Mouse (Mus musculus): ENCODE measurements around the gene Prex1. TPM values are rescaled to one million over a fixed set of nuclear protein-coding genes. Genes with fewer than 3 reads are reported as not detected.
"Not testable (repeated sequence)": the region's sequence is repeated elsewhere in the genome, so short reads cannot be mapped to it uniquely, and the experiment has no call there.

The Prex1 gene
- polyA plus RNA-seq, 1 experiment from 2014 or later, result 10.4 TPM

GRCm38 (mm10) chr2:166743504-166743903 lies 29.9 kb upstream of the Prex1 start:
- no peak overlapping the region for H3K27ac ChIP-seq (ENCODE audit: low read length)
- H3K4me3 ChIP-seq (ENCODE audit: low read depth, low read length), result no peak overlapping the region
- peaks cover 7% of the 10 kb centered on the region for H3K4me1 ChIP-seq (ENCODE audit: control insufficient read depth, insufficient read depth, low read length)
- H3K27me3 ChIP-seq (ENCODE audit: control insufficient read depth, insufficient read depth, low read length), result no peaks in the 10 kb centered on the region
- H3K36me3 ChIP-seq (ENCODE audit: control insufficient read depth, insufficient read depth, low read length), result no peaks in the 10 kb centered on the region
- 67% methylated on average over 4 of the region's 4 CpGs for WGBS
- no peak overlapping the region for H3K4me2 ChIP-seq (replicated peaks; ENCODE audit: low read depth, low read length)
- ATAC-seq (ENCODE audit: insufficient number of reproducible peaks, insufficient read depth, low FRiP score, low read depth), result no peak
- H3K9ac ChIP-seq (replicated peaks; ENCODE audit: low read depth, low read length), result no peak overlapping the region
- no peaks in the 10 kb centered on the region for H3K9me3 ChIP-seq (ENCODE audit: control insufficient read depth, low read depth, low read length)

- WGBS, result 78% methylated on average over 6 of the region's 6 CpGs
- peaks cover 7% of the 10 kb centered on the region for H3K4me1 ChIP-seq (ENCODE audit: control insufficient read depth, insufficient read depth, low read length)
Observed at GRCm38 (mm10) chr2:166741445-166741844, 27.8 kb upstream of the Prex1 start.

GRCm38 (mm10) chr2:166740396-166740795 lies 26.8 kb upstream of the Prex1 start:
- Histone ChIP-seq H3K4me3 (ENCODE audit: low read depth, low read length) (no peak overlapping the region), H3K27me3 (ENCODE audit: control insufficient read depth, insufficient read depth, low read length) (no peaks in the 10 kb centered on the region), H3K36me3 (ENCODE audit: control insufficient read depth, insufficient read depth, low read length) (no peaks in the 10 kb centered on the region), H3K4me2 (replicated peaks; ENCODE audit: low read depth, low read length) (no peak overlapping the region), H3K4me1 (ENCODE audit: control insufficient read depth, insufficient read depth, low read length) (peaks cover 3% of the 10 kb centered on the region; the same call in 1 of the 2 replicates), H3K27ac (ENCODE audit: low read length) (no peak overlapping the region), H3K9me3 (ENCODE audit: control insufficient read depth, low read depth, low read length) (no peaks in the 10 kb centered on the region), H3K9ac (replicated peaks; ENCODE audit: low read depth, low read length) (no peak overlapping the region)
- ATAC-seq (ENCODE audit: insufficient number of reproducible peaks, insufficient read depth, low FRiP score, low read depth), result no peak
- WGBS, result 64% methylated on average over 6 of the region's 6 CpGs

More at GRCm38 (mm10) chr2:166741445-166741844, 27.8 kb upstream of the Prex1 start:
- H3K36me3 ChIP-seq (ENCODE audit: control insufficient read depth, insufficient read depth, low read length), result no peaks in the 10 kb centered on the region
- H3K9me3 ChIP-seq (ENCODE audit: control insufficient read depth, low read depth, low read length), result no peaks in the 10 kb centered on the region
- no peak for ATAC-seq (ENCODE audit: insufficient number of reproducible peaks, insufficient read depth, low FRiP score, low read depth)
- H3K4me2 ChIP-seq (replicated peaks; ENCODE audit: low read depth, low read length), result no peak overlapping the region
- no peak overlapping the region for H3K9ac ChIP-seq (replicated peaks; ENCODE audit: low read depth, low read length)
- no peak overlapping the region for H3K27ac ChIP-seq (ENCODE audit: low read length)
- no peak overlapping the region for H3K4me3 ChIP-seq (ENCODE audit: low read depth, low read length)
- no peaks in the 10 kb centered on the region for H3K27me3 ChIP-seq (ENCODE audit: control insufficient read depth, insufficient read depth, low read length)

GRCm38 (mm10) chr2:166737307-166737706 lies 23.7 kb upstream of the Prex1 start:
- ATAC-seq (ENCODE audit: insufficient number of reproducible peaks, insufficient read depth, low FRiP score, low read depth), result no peak
- no peaks in the 10 kb centered on the region for H3K9me3 ChIP-seq (ENCODE audit: control insufficient read depth, low read depth, low read length)
- H3K27ac ChIP-seq (ENCODE audit: low read length), result no peak overlapping the region
- WGBS, result 53% methylated on average over 7 of the region's 7 CpGs
- H3K36me3 ChIP-seq (ENCODE audit: control insufficient read depth, insufficient read depth, low read length), result no peaks in the 10 kb centered on the region
- no peak overlapping the region for H3K9ac ChIP-seq (replicated peaks; ENCODE audit: low read depth, low read length)
- H3K4me3 ChIP-seq (ENCODE audit: low read depth, low read length), result no peak overlapping the region
- H3K27me3 ChIP-seq (ENCODE audit: control insufficient read depth, insufficient read depth, low read length), result no peaks in the 10 kb centered on the region
- H3K4me1 ChIP-seq (ENCODE audit: control insufficient read depth, insufficient read depth, low read length), result no peaks in the 10 kb centered on the region
- no peak overlapping the region for H3K4me2 ChIP-seq (replicated peaks; ENCODE audit: low read depth, low read length)

DNA sequence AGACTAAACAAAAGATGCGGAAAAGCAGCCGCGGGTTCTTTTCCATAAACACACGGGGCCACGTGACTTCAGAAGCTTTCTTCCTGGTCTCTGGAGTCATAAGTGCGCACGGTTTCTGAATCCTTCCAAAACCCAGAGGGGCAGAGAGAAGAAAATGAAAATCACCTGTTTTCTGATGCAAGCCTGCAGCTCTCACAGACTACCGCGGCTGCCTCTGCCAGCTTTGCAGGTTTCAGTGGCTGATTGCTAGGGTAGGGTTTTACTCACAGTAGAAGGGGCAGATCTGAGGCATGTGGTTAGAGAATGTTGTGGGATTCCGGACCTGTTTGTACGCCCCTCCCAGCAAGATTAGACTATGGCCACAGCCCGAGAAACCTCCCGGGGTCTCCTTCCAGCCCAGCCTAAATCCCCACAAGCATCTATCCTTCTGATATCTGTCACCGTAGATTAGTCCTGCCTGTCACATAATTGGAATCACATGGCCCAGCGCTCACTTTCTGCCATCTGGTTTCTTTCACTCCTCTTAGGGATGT lies 21.9 kb upstream of the Prex1 start:
- H3K36me3 ChIP-seq (ENCODE audit: control insufficient read depth, insufficient read depth, low read length), result no peaks in the 10 kb centered on the region
- no peak overlapping the region for H3K27ac ChIP-seq (ENCODE audit: low read length)
- H3K9ac ChIP-seq (replicated peaks; ENCODE audit: low read depth, low read length), result no peak overlapping the region
- no peaks in the 10 kb centered on the region for H3K4me1 ChIP-seq (ENCODE audit: control insufficient read depth, insufficient read depth, low read length)
- no peak for ATAC-seq (ENCODE audit: insufficient number of reproducible peaks, insufficient read depth, low FRiP score, low read depth)
- 23% methylated on average over 15 of the region's 15 CpGs for whole genome bisulfite sequencing
- no peaks in the 10 kb centered on the region for H3K27me3 ChIP-seq (ENCODE audit: control insufficient read depth, insufficient read depth, low read length)
- H3K4me3 ChIP-seq (ENCODE audit: low read depth, low read length), result no peak overlapping the region
- no peaks in the 10 kb centered on the region for H3K9me3 ChIP-seq (ENCODE audit: control insufficient read depth, low read depth, low read length)
- no peak overlapping the region for H3K4me2 ChIP-seq (replicated peaks; ENCODE audit: low read depth, low read length)

- H3K4me1 ChIP-seq (ENCODE audit: control insufficient read depth, insufficient read depth, low read length), result peaks cover 14% of the 10 kb centered on the region
- ATAC-seq (ENCODE audit: insufficient number of reproducible peaks, insufficient read depth, low FRiP score, low read depth), result no peak
- H3K9ac ChIP-seq (replicated peaks; ENCODE audit: low read depth, low read length), result no peak overlapping the region
- WGBS, result 85% methylated on average over 2 of the region's 2 CpGs
- no peaks in the 10 kb centered on the region for H3K9me3 ChIP-seq (ENCODE audit: control insufficient read depth, low read depth, low read length)
- no peaks in the 10 kb centered on the region for H3K27me3 ChIP-seq (ENCODE audit: control insufficient read depth, insufficient read depth, low read length)
- no peaks in the 10 kb centered on the region for H3K36me3 ChIP-seq (ENCODE audit: control insufficient read depth, insufficient read depth, low read length)
- no peak overlapping the region for H3K4me2 ChIP-seq (replicated peaks; ENCODE audit: low read depth, low read length)
- H3K4me3 ChIP-seq (ENCODE audit: low read depth, low read length), result no peak overlapping the region
- no peak overlapping the region for H3K27ac ChIP-seq (ENCODE audit: low read length)
Observed at GRCm38 (mm10) chr2:166732860-166733259, 19.2 kb upstream of the Prex1 start.

- Histone ChIP-seq H3K4me3 (ENCODE audit: low read depth, low read length) (no peak overlapping the region), H3K4me1 (ENCODE audit: control insufficient read depth, insufficient read depth, low read length) (peaks cover 14% of the 10 kb centered on the region), H3K27ac (ENCODE audit: low read length) (no peak overlapping the region), H3K27me3 (ENCODE audit: control insufficient read depth, insufficient read depth, low read length) (no peaks in the 10 kb centered on the region), H3K9ac (replicated peaks; ENCODE audit: low read depth, low read length) (no peak overlapping the region), H3K36me3 (ENCODE audit: control insufficient read depth, insufficient read depth, low read length) (no peaks in the 10 kb centered on the region), H3K4me2 (replicated peaks; ENCODE audit: low read depth, low read length) (no peak overlapping the region), H3K9me3 (ENCODE audit: control insufficient read depth, low read depth, low read length) (no peaks in the 10 kb centered on the region)
- WGBS, result 84% methylated on average over 4 of the region's 4 CpGs
- no peak for ATAC-seq (ENCODE audit: insufficient number of reproducible peaks, insufficient read depth, low FRiP score, low read depth)
Observed at GRCm38 (mm10) chr2:166732146-166732545, 18.5 kb upstream of the Prex1 start.

DNA sequence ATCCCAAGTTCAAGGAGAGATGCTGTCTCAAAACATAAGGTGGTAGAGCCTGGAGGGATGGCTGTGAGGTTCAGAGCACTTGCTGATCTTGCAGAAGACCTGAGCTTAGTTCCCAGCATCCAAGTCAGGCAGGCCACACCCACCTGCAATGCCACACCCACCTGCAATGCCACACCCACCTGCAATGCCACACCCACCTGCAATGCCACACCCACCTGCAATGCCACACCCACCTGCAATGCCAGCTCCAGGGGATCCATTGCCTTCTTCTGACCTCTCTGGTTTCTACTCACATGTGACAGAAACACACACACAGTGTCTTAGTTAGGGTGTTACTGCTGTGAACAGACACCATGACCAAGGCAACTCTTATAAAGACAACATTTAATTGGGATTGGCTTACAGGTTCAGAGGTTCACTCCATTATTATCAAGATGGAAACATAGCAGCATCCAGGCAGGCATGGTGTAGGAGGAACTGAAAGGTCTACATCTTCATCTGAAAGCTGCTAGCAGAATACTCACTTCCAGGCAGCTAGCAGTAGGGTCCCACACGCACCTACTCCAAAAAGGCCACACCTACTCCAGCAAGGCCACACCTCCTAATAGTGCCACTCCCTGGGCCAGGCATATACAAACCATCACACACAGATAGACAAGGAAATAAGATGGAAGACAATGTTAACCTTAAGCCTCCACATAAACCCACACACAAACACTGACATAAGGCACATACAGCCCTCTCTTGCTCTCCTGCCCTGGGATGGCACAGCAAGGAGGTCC lies 17.7 kb upstream of the Prex1 start:
- H3K4me1 ChIP-seq (ENCODE audit: control insufficient read depth, insufficient read depth, low read length), result peaks cover 15% of the 10 kb centered on the region
- not testable (repeated sequence) for H3K27ac ChIP-seq (ENCODE audit: low read length); H3K36me3 ChIP-seq (ENCODE audit: control insufficient read depth, insufficient read depth, low read length); H3K4me3 ChIP-seq (ENCODE audit: low read depth, low read length); H3K9ac ChIP-seq (replicated peaks; ENCODE audit: low read depth, low read length); ATAC-seq (ENCODE audit: insufficient number of reproducible peaks, insufficient read depth, low FRiP score, low read depth); H3K4me2 ChIP-seq (replicated peaks; ENCODE audit: low read depth, low read length); H3K27me3 ChIP-seq (ENCODE audit: control insufficient read depth, insufficient read depth, low read length); H3K9me3 ChIP-seq (ENCODE audit: control insufficient read depth, low read depth, low read length)
- WGBS, result 75% methylated on average over 1 of the region's 1 CpGs
